Mouse (Mus musculus): ENCODE measurements at regions not wholly inside any gene's neighbourhood (a gene's known extent, or its start where the extent isn't known, plus 50 kb on each side); places are given as distances from the start of the nearest gene placed in this dataset.

- no peak for DNase-seq (ENCODE audit: low spot score)
Observed at GRCm38 (mm10) chr5:111506821-111507220, 89.7 kb downstream of the Mn1 start.

GRCm38 (mm10) chr5:111507332-111507731, 90.2 kb downstream of the Mn1 start:
- no peak for DNase-seq (ENCODE audit: low spot score)

DNA sequence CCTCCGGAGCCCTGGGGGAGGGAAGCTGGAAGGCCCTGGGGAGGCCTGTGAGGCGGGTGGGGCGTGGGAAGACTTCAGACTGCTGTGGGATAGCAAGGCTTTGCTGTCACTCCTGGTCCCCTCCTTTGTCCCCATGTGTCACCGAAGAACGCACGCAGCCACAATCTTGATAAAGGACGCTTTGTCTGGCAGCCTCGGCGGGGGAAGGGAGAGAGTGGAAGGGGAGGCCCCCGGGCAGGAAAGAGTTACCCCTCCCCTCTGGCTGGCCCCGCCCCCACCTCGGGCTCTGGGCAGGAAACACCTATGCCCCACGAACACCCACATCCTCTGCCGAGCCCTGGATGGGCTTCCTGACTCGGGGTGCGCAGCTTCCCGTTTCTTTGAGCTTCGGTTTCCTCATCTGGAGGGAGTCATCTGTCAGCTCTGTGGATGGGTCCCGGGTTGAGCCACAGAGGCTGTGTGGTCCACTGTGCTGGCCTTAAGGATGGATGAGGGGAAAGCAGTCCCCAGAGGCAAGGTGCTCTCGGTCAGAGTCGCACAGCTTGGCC, 91.9 kb downstream of the Mn1 start:
- DNase-seq (ENCODE audit: low spot score) = peak; percentile 93

DNA sequence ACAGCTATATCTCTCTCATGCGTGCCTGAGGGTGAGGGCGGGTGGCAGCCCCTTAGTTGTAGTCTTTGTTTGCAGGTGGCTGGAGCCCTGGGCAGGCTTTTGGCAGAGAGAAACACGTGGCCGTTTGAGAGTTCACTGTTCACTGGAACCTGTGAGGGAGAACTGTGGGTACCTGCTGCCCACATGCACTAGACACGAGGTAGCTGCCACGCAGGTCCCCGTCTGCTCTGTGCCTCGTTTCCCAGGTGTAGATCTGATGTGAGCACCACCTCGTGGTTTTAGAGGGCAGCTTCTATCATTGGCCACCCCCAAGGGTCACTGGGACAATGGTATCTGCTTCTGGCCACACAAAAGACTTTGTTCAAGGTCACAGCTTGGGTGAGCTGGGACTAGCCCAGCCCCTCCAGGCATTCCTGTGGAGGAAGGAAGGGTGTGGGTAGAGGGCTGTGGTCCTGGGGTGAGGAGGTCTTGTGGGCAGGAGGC, 92.5 kb downstream of the Mn1 start:
- no peak for DNase-seq (ENCODE audit: low spot score)

GRCm38 (mm10) chr5:111510183-111510878, 93.2 kb downstream of the Mn1 start:
- peak; percentile 20 for DNase-seq (ENCODE audit: low spot score)

DNA sequence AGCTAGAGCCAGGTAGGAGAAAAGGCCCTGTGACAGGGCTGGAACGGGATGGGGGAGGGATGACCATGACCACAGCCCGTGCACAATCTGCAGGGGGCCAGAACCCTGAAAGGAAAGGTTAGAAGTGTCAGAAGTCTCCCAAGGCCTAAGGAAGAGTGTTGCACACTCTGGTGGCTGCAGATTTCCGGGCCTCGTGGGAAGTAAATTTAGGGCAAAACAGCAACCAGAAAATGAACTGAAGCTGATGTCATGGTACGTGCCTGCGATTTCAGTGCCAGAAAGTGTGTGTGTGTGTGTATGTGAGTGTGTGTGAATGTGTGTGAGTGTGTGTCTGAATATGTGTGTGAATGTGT, 93.7 kb downstream of the Mn1 start:
- peak; percentile 19 for DNase-seq (ENCODE audit: low spot score)

DNA sequence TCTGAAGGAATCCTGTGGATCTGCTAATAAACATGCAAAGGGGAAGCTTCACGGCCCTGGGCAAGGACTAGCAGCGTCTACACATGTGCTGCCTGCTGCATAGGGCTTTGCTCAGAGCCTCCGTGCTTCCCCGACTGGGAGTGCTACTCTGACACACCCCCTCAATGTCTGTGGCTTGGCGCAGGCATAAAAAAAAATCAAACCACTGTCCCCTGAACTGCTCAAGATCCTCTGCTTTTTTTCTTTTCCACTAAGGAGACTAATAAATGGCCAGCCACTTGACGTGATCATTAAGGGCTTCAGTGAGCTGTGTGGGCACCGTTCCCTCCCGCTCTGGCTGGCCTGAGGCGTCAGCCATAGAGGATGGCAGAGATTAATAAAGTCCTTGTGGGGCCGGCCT, 94.8 kb downstream of the Mn1 start:
- no peak for DNase-seq (ENCODE audit: low spot score)

DNA sequence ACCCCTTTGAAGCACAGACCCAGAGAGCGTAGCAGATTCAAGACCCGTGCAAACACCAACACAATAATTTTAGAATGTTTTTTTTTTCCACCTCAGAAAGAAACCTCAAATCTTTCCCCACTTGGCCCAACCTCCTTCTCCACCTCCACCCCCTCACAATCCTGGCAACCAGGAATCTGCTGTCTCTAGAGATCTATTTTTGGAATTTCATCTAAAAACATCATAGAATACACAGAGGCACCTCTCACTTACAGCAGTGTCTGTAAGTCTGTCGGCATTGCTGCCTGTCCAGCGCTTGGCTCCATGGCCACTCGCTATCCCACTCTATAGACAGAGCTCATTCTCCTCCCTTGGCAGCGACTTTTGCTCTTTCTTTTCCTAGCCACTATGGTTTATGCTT, 96.8 kb downstream of the Mn1 start:
- DNase-seq (ENCODE audit: low spot score) = no peak

DNA sequence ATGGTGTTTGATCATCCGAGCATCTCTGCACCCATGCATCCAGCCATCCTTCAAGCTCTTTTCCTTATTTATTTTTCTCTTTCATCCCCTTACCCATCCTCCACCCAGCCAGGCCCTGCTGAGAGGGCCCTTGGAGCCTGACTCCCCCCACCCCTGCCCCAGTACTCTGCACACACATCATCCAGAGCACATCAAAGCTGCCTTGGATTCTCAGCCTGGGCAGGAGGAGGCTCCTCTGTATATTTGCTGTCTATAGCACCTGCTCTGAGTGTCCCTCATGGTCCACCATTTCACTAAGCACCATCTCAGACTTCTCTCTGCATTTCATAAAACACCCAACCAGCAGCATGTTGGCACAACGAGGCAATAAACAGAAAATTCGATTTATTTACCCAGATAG, 101.9 kb downstream of the Mn1 start:
- DNase-seq (ENCODE audit: low spot score) = no peak

- DNase-seq (ENCODE audit: low spot score) = no peak
Observed at GRCm38 (mm10) chr5:111519500-111520041, 102.4 kb downstream of the Mn1 start.

DNA sequence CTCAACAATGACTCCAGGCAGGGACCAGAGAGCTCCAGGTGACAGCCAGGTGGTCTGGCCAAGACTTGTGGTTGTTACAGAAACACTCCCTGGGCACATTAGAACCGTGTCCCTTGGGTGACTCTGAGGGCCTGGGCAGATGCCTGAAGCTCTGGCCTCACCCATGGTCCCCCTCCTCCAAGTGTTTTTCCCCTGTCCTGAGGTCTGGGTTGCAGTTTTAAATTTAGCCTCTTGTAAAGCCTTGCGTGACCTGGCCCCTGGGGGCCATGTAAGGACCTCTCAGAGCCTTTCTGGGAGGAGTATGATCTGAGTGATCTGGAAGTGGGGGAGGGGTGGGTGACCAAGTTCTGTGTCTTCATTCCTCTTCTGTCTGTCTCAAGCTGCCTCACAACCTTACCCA, 104.7 kb downstream of the Mn1 start:
- DNase-seq (ENCODE audit: low spot score) = no peak

GRCm38 (mm10) chr5:111522586-111522985, 105.4 kb downstream of the Mn1 start:
- no peak for DNase-seq (ENCODE audit: low spot score)

DNA sequence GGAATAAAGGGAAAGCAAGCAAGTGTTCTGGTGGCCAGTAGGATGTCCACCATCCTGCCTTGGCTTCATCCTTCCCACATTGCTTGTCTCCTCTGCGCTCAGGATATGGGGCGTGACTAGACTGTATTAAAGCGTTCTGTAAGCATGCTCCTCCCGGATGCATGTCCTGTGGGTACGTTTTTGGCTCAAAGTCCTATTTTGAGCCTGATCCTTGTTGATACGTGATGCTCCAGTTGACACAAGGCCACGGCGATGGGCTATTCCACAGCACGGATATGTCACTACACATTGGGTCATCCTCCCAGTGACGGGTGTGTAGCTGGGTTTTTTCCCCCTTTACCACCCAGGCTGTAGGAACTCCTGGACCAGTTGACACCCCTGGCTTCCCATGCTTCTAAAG, 110.6 kb downstream of the Mn1 start:
- no peak for DNase-seq (ENCODE audit: low spot score)

GRCm38 (mm10) chr5:111529096-111529495, 111.9 kb downstream of the Mn1 start:
- no peak for DNase-seq (ENCODE audit: low spot score)

DNA sequence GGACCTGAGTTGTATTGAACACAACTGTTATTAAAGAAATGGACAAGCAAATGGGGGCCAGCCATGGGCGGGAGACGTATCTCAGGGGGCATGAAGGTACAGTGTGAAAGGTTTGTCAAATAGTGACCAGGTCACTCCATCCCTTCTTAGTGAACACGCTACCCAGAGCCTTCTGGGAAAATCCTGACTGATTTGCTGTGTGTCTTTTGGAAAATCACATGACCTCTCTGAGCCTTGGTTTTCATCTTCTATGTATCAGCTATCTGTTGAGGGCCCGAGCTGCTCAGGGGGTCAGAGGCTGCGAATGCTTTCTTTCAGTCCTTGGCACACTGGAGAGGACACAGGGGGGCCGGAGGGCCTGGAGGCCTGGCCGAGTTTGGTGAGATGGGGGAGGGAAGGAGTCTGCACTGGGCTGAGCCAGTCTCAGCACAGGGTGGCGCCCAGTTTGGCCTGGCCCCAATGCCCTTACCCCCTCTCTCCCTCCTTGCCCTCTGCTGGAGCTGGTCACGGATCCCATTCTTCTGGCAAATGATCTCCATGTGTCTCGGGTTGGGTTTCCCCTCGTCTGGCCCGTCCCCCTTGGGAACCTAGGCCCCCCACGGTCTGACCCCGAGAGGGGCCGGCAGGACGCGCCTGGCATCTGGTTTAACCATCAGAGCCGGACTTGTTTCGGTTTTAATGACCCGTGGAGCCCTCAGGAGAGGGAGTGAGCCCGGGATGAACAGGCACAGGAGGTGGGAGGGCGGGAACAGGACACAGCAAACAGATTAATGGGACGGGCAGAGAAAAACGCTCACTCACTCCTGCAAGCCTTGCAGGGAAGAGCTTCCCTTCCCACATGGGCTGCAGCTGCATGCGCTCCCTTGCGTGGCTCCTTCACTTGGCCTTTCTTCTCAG, 113.7 kb downstream of the Mn1 start:
- no peak for DNase-seq (ENCODE audit: low spot score)

DNA sequence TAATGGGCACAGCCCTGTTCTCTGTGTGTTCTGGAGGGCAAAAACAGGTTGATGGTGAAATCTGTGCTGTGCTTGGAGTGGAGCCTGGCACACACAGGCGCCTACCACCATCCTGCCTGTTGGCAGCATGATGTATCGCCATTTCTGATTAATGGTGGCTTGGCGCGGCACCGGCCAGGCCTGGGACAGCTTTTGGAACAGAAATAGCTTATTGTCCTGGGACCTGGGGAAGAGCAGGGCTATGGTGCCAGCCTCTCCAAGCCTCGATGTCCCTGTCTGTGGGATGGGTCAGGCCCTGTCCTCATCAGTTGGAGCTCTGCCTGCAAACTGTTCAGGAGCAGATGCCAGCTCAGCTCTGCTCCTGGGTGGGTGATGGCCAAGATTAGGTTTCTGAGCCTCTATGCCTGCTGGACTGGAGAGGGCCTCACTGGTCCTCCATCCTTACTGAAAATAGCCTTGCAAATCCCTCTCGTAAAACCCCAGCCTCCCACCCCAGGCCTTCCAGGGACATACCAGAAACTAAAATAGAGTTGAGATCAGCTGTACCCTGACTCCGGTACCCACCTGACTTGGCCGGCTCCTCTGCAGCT, 115.4 kb downstream of the Mn1 start:
- DNase-seq (ENCODE audit: low spot score) = no peak

DNA sequence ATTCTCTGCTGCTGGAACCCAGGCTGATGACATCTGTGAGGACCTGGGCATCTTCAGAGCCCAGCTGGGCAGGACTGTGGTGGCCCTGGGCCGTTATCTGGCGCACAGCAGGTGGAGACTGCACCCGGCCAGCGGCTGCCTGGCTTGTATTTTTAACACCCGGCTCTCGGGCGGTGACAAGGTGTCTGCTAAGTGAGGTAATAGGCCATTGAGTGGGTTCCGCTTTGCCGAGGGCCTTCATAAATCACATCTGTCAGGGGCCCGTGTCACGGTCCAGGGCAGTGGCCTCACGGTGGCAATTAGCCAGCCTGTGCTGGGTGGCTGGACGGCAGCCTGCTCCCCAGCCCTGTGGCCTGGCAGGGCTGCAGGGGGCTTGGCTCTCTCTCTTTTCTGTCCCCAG, 118.8 kb downstream of the Mn1 start:
- DNase-seq (ENCODE audit: low spot score) = no peak

GRCm38 (mm10) chr5:111538560-111539450, 121.6 kb downstream of the Mn1 start:
- DNase-seq (ENCODE audit: low spot score) = no peak

DNA sequence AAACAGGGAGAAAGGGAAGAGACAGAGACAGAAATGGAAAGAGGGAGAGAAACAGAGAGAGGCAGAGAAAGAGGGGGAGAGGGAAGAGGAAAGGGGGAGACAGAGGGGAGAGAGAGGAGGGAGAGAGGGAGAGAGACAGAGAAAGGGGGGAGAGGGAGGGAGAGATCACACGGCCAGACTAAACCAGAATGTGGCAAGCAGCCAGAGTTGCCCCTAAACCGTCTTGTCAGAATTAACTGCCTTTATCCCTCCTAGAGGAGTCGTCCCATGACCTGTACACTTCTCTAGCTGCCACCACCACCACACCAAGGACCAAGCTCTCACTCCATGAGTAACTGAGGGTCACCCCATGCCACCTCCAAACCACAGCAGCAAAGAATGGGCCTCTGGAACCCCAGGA, 123.3 kb downstream of the Mn1 start:
- no peak for DNase-seq (ENCODE audit: low spot score)

DNA sequence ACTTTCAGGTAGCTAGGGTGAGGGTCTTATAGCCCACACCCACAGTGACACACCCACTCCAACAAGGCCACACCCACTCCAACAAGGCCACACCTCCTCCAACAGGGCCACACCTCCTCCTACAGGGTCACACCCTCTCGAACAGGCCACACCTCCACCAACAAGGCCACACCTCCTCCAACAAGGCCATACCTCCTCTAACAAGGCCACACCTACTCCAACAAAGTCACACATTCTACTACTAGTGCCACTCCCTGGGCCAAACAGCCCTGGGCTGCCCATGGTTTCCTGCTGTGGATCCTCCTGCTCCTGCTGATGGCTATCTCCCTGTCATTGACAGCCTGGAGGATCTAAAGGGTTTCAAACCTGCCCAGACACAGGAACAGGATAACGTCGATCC, 124.9 kb downstream of the Mn1 start:
- DNase-seq (ENCODE audit: low spot score) = no peak

DNA sequence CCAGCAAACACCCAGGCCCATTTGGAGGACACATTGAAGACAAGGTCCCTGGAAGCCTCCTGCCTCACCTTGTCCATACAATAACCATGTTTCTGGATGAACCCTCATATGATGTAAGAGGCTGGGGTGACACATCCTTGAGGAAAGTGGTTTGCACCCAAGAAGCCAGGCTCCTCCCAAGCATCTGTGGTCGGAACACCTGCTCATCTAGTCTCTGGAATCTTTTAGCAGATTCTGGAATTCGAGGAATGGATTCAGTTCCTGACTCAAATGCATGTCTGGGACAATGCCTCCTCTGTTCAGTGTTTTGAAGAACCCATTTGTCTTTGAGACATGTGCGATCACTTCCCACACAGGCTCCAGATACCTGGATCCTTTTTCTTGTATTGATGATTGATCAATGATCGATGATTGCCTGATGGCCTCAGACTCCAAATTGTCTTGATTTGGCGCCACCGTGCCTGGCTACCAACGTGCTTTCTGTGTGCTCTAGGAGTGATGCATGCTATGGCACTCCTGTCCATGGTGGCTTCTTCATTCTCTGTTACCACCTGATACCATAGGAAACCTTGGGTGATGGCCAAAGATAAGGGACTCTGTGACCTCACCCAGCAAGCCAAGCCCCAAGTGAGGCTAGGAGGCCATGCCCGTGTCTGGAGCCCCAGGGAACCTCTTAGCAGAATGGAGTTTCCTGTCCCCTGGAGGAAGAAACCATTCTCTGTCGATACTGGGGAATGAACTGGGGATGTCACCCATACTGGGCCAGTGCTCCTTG, 126.7 kb downstream of the Mn1 start:
- DNase-seq (ENCODE audit: low spot score) = no peak
